Mouse (Mus musculus): Measurements from ENCODE around the gene Ssh2.

Gene Ssh2

GRCm38 (mm10) chr11:77491502-77492291, 275.6 kb downstream of the Ssh2 start:
- peak in 1 of 2 experiments; percentile 75 for DNase-seq (ENCODE audit: low spot score in 2 of 2)

GRCm38 (mm10) chr11:77492311-77492871, 276.3 kb downstream of the Ssh2 start:
- peak in 1 of 2 experiments; percentile 64 for DNase-seq (ENCODE audit: low spot score in 2 of 2)

GRCm38 (mm10) chr11:77492911-77493332, 276.8 kb downstream of the Ssh2 start:
- DNase-seq (ENCODE audit: low spot score in 2 of 2), result peak in 1 of 2 experiments; percentile 92

GRCm38 (mm10) chr11:77493512-77494343, 277.6 kb downstream of the Ssh2 start, which contains the start of gene Git1:
Git1 (plus strand) TSS chr11:77493562.
- DNase-seq (ENCODE audit: low spot score in 2 of 2), result peak in 1 of 2 experiments; percentile 69

GRCm38 (mm10) chr11:77494344-77494676, 278.2 kb downstream of the Ssh2 start:
- DNase-seq (ENCODE audit: low spot score in 2 of 2), result no peak

- DNase-seq (ENCODE audit: low spot score in 2 of 2), result no peak
These were observed 278.7 kb downstream of the Ssh2 start for GRCm38 (mm10) chr11:77494782-77495181.

- DNase-seq (ENCODE audit: low spot score in 2 of 2), result no peak
These were observed 279.4 kb downstream of the Ssh2 start for GRCm38 (mm10) chr11:77495507-77495906.

GRCm38 (mm10) chr11:77497341-77497756, 281.3 kb downstream of the Ssh2 start:
- DNase-seq (ENCODE audit: low spot score in 2 of 2), result no peak

GRCm38 (mm10) chr11:77497851-77498250, 281.8 kb downstream of the Ssh2 start:
- DNase-seq (ENCODE audit: low spot score in 2 of 2), result no peak

GRCm38 (mm10) chr11:77498261-77499139, 282.4 kb downstream of the Ssh2 start:
- DNase-seq (ENCODE audit: low spot score in 2 of 2), result no peak

GRCm38 (mm10) chr11:77499354-77499753, 283.3 kb downstream of the Ssh2 start:
- no peak for DNase-seq (ENCODE audit: low spot score in 2 of 2)

GRCm38 (mm10) chr11:77500361-77501325, 284.6 kb downstream of the Ssh2 start:
- DNase-seq (ENCODE audit: low spot score in 2 of 2), result peak in 1 of 2 experiments; percentile 72

GRCm38 (mm10) chr11:77501392-77501791, 285.3 kb downstream of the Ssh2 start:
- peak in 1 of 2 experiments; percentile 85 for DNase-seq (ENCODE audit: low spot score in 2 of 2)

GRCm38 (mm10) chr11:77501971-77502370, 285.9 kb downstream of the Ssh2 start:
- no peak for DNase-seq (ENCODE audit: low spot score in 2 of 2)

- DNase-seq (ENCODE audit: low spot score in 2 of 2), result no peak
These were observed 286.4 kb downstream of the Ssh2 start for GRCm38 (mm10) chr11:77502481-77502880.

- DNase-seq (ENCODE audit: low spot score in 2 of 2), result no peak
These were observed 287.4 kb downstream of the Ssh2 start for GRCm38 (mm10) chr11:77503511-77503910.

- DNase-seq (ENCODE audit: low spot score in 2 of 2), result no peak
These were observed 288.3 kb downstream of the Ssh2 start for GRCm38 (mm10) chr11:77504377-77504776.

- DNase-seq (ENCODE audit: low spot score in 2 of 2), result no peak
These were observed 289.3 kb downstream of the Ssh2 start for GRCm38 (mm10) chr11:77505291-77505980.

GRCm38 (mm10) chr11:77506273-77506672, 290.2 kb downstream of the Ssh2 start:
- DNase-seq (ENCODE audit: low spot score in 2 of 2), result no peak

GRCm38 (mm10) chr11:77506941-77507340, 290.9 kb downstream of the Ssh2 start:
- DNase-seq (ENCODE audit: low spot score in 2 of 2), result no peak

Measured in left cerebral cortex, adult 9 months (tissue).